Mouse (Mus musculus): ENCODE measurements around the gene Tfap4. TPM values are rescaled to one million over a fixed set of nuclear protein-coding genes. Genes with fewer than 3 reads are reported as not detected.
"Not testable (repeated sequence)": the region's sequence is repeated elsewhere in the genome, so short reads cannot be mapped to it uniquely, and the experiment has no call there.

Gene Tfap4
- total RNA-seq, 2 experiments from 2014 or later: 2.8 to 3.1 TPM

- intact Hi-C loops (cut with DNase I): loop anchor here (5.0 kb wide), 1 partner anchor 38 kb away; the partner anchor contains the start of gene Tfap4
- no peak for DNase-seq (ENCODE audit: low spot score in 2 of 2)
Measured at GRCm38 (mm10) chr16:4594814-4595526, 35.3 kb upstream of the Tfap4 start.

- intact Hi-C loops (cut with DNase I): loop anchor here (5.0 kb wide), 1 partner anchor 37 kb away; the partner anchor contains the start of gene Tfap4
- DNase-seq (ENCODE audit: low spot score in 2 of 2): peak in 1 of 2 experiments; percentile 52
Measured at GRCm38 (mm10) chr16:4593971-4594813, 34.5 kb upstream of the Tfap4 start, which contains the start of gene Glis2. TSS of gene Glis2 (plus strand) at chr16:4594713.

GRCm38 (mm10) chr16:4592909-4593875, 33.5 kb upstream of the Tfap4 start:
- intact Hi-C loops (cut with DNase I): loop anchor here (5.0 kb wide), 1 partner anchor 36 kb away; the partner anchor contains the start of gene Tfap4
- DNase-seq (ENCODE audit: low spot score in 2 of 2): peak; percentile 47 to 68

DNA sequence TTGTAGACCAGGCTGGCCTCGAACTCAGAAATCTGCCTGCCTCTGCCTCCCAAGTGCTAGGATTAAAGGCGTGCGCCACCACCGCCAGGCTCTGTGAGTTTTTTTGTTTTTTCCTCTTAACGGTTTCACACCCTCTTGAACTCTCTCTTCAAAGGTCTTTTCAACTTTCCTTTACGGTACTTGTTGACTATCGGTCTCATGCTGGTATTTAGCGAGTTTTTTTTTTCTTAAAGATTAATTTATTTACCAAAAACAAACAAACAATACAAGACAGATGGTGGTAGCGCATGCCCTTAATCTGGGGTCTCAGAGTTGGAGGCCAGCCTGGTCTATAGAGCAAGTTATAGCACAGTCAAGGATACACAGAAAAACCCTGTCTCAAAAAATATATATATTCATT, 30.6 kb upstream of the Tfap4 start:
- intact Hi-C loops (cut with DNase I): loop anchor here (5.0 kb wide), 1 partner anchor 33 kb away; the partner anchor contains the start of gene Tfap4

GRCm38 (mm10) chr16:4587516-4588210, 28.0 kb upstream of the Tfap4 start:
- DNase-seq (ENCODE audit: low spot score in 2 of 2): no peak
- intact Hi-C loops (cut with DNase I): no loop called here

More for the DNA sequence above, 30.6 kb upstream of the Tfap4 start:
- no peak for DNase-seq (ENCODE audit: low spot score in 2 of 2)

- intact Hi-C loops (cut with DNase I): no loop called here
- DNase-seq (ENCODE audit: low spot score in 2 of 2): peak; percentile 86 to 87
Measured at GRCm38 (mm10) chr16:4586531-4587123, 27.0 kb upstream of the Tfap4 start.

DNA sequence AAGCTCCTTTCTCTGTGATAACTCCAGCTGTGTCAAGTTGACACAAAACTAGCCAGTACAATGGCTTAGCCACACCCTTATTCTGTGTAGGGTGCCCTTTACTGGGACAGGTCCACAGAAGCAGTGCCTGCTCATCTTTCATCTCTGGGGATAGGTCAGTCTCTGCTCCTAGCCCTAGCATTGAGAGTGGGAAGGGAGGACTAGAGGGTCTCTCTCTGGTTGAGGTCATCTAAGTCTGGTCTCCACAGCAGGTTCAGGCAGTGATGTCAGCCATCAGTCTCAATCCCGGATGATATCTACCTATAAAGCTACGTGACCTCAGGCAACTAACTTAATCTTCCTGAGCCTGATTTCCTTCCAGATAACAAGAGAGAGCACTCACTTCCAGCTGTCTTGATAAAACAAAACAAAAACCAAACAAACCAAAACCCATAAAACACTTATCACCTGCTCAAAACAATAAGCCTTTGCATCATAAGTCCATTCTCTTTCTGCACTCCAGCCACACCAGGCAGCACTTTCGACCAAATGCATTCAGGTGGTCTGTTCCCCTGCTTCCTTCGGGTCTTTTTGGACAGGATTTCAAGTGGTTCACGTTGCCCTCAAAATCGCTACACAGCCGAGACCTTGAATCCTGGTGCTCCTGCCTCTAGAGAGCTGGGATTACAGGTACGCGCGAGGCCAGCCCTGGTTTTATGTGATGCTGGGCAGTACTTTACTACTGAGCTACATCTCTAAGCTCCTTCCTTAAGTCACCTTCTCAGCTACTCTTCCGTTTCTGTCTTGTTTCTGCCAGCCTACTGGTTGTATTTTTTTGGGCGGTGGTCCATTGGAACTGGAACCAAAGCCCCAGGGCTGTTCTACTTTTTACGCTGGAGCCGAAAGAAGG, 26.2 kb upstream of the Tfap4 start:
- DNase-seq (ENCODE audit: low spot score in 2 of 2): no peak
- intact Hi-C loops (cut with DNase I): no loop called here

DNA sequence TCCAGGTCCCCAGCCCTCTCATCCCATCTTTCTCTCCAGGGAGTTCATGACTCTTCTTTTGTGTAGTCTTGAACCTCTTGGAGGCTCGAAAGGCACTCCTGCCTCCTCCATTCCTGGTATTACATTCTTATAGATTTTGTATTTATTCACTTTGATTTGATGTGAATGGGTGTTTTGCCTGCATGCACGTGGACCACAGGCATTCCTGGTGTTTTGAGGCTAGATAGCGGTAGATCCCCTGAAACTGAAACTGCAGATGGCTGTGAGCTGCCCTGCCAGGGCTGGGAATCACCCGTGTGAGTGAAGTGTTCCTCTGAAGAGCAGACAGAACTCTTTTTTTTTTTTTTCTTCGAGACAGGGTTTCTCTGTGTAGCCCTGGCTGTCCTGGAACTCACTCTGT, 24.8 kb upstream of the Tfap4 start:
- intact Hi-C loops (cut with DNase I): no loop called here

GRCm38 (mm10) chr16:4583807-4584206, 24.2 kb upstream of the Tfap4 start:
- intact Hi-C loops (cut with DNase I): no loop called here
- no peak for DNase-seq (ENCODE audit: low spot score in 2 of 2)

More for the DNA sequence above, 24.8 kb upstream of the Tfap4 start:
- no peak for DNase-seq (ENCODE audit: low spot score in 2 of 2)

GRCm38 (mm10) chr16:4581179-4581578, 21.5 kb upstream of the Tfap4 start:
- intact Hi-C loops (cut with DNase I); DNase-seq (ENCODE audit: low spot score in 2 of 2): not testable (repeated sequence)

DNA sequence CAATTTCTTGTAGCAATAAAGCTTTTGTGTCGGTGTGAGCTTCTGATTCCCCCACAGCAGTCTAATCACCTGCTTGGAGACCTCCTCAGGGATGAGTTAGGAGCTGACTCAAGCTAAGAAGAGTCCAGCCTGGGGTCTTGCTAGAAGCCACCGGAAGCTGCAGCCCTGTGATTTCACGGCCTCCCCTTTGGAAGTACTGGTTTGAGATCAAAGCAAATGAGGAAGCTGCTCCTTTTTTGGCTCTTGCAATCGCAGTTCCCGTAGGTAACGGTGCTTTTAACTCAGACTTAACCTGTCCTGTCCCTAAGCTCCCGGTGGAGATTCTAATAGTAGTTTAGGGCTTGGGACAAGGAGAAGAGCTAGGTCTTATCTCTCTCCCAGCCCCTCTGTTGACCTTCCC, 19.0 kb upstream of the Tfap4 start:
- intact Hi-C loops (cut with DNase I): no loop called here
- no peak for DNase-seq (ENCODE audit: low spot score in 2 of 2)

GRCm38 (mm10) chr16:4576873-4577272, 17.2 kb upstream of the Tfap4 start:
- intact Hi-C loops (cut with DNase I): no loop called here

GRCm38 (mm10) chr16:4576038-4576437, 16.4 kb upstream of the Tfap4 start:
- intact Hi-C loops (cut with DNase I): no loop called here
- DNase-seq (ENCODE audit: low spot score in 2 of 2): no peak

More at GRCm38 (mm10) chr16:4576873-4577272, 17.2 kb upstream of the Tfap4 start:
- no peak for DNase-seq (ENCODE audit: low spot score in 2 of 2)

DNA sequence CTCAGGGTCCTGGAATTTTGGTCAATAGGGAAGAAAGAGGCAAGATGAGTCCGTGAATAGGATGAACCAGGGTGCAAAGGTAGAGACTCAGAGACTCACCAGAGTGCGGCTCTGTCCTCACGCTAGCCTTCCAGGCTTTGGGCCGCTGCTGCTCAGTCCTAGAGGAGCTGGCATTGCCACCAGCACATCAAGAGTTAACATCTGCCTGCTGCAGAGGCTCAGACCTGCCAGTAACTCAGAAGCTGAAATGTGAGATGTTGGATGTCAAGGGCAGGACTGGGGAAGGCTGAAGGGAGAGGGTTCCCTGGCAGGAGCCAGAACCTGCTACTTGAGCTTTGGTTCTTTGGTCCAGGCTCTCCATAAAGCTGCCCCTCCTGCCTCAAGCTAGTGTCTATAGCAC, 11.1 kb upstream of the Tfap4 start:
- intact Hi-C loops (cut with DNase I): no loop called here
- DNase-seq (ENCODE audit: low spot score in 2 of 2): no peak

DNA sequence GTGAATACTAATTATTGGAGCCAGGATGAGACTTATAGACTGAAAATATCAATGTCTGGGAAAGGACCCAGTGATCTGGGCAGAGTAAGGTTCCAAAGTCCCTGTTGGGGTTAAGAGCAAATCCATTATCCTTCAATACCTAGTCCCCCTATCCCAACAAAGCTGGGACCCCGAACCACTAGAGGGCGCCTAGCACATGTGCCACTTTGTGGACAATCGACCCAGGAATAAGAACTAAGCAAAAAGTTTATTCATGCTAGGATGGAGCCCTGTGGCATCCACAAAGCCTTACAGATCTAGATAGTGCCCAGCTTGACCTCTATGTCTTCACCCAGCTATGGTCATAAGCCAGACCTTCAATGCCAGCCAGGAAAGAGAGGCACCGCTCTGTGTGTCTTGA, 8.3 kb upstream of the Tfap4 start:
- peak; percentile 61 to 78 for DNase-seq (ENCODE audit: low spot score in 2 of 2)
- intact Hi-C loops (cut with DNase I): loop anchor here (2.0 kb wide), 1 partner anchor 39 kb away; no protein-coding TSS in a partner anchor

DNA sequence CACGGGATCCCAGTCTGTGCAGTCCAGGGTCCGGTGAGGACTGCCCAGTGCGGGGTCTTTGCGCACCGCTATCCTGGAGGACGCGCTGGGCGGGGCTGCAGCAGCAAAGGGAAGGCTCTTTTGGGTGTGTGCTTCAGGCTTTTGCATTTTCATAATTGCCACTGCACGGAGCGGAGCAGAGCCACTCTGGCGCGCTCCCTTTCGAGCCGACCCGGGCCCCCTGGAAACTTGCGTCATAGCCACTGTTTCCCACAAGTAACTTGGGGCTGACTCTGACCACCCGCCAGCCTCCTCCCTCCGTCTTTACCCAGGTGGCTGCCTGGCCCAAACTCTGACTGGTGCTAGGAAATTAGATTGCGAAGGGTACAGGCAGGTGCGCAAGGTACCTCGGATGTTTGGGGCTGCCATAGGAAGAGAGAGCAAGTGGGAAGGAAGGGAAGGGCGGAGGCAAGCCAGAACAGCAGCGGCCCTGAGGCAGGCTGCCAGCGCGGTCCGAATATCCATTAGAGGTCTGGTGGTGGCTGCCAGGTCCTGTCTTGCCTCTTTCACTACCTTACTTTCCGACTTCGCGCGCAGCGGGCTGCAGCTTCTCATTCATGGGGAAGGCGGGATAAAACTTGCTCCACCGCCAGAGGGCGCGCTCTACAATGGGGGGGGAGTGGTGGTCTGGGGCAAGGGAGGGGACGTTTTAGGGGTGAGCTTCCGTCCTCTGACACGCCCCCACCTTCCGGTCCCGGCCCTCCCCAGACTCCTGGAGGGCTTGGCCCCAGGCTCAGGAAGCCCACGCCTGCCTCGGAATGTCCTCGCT, 695 bp upstream of the Tfap4 start:
- peak; percentile 37 for DNase-seq (ENCODE audit: low spot score in 2 of 2)
- intact Hi-C loops (cut with DNase I): no loop called here
